Mouse (Mus musculus): Measurements from ENCODE around the gene Jak3. TPM values are rescaled to one million over a fixed set of nuclear protein-coding genes. Genes with fewer than 3 reads are reported as not detected.

Jak3 gene
- total RNA-seq (2021), result 1 to 10 TPM; 3.9 to 4.8 TPM

- peak; percentile 50 to 67 for DNase-seq (ENCODE audit: low spot score in 2 of 2)
- intact Hi-C loops (cut with DNase I), result no loop called here
Observed at GRCm38 (mm10) chr8:71676020-71676741, at the start of gene Jak3. TSS of gene Jak3 (plus strand) at chr8:71676296.

GRCm38 (mm10) chr8:71626753-71627152 lies 49.3 kb upstream of the Jak3 start:
- intact Hi-C loops (cut with DNase I), result no loop called here
- DNase-seq (ENCODE audit: low spot score in 2 of 2), result no peak

- DNase-seq (ENCODE audit: low spot score in 2 of 2), result peak in 1 of 2 experiments; percentile 22
- intact Hi-C loops (cut with DNase I), result no loop called here
Observed at GRCm38 (mm10) chr8:71627265-71628099, 48.6 kb upstream of the Jak3 start.

GRCm38 (mm10) chr8:71628396-71629095 lies 47.5 kb upstream of the Jak3 start:
- intact Hi-C loops (cut with DNase I), result no loop called here

GRCm38 (mm10) chr8:71629096-71629697 lies 46.9 kb upstream of the Jak3 start:
- DNase-seq (ENCODE audit: low spot score in 2 of 2), result peak; percentile 89 to 91
- intact Hi-C loops (cut with DNase I), result no loop called here

More at GRCm38 (mm10) chr8:71628396-71629095, 47.5 kb upstream of the Jak3 start:
- no peak for DNase-seq (ENCODE audit: low spot score in 2 of 2)

- peak in 1 of 2 experiments; percentile 23 for DNase-seq (ENCODE audit: low spot score in 2 of 2)
- intact Hi-C loops (cut with DNase I), result no loop called here
Observed at GRCm38 (mm10) chr8:71629781-71630212, 46.3 kb upstream of the Jak3 start.

GRCm38 (mm10) chr8:71630761-71631160 lies 45.3 kb upstream of the Jak3 start:
- intact Hi-C loops (cut with DNase I), result no loop called here
- DNase-seq (ENCODE audit: low spot score in 2 of 2), result no peak

GRCm38 (mm10) chr8:71631897-71632296 lies 44.2 kb upstream of the Jak3 start:
- intact Hi-C loops (cut with DNase I), result loop anchor here (2.0 kb wide), 1 partner anchor 71 kb away; no protein-coding TSS in a partner anchor
- no peak for DNase-seq (ENCODE audit: low spot score in 2 of 2)

- no peak for DNase-seq (ENCODE audit: low spot score in 2 of 2)
- intact Hi-C loops (cut with DNase I), result loop anchor here (2.0 kb wide), 1 partner anchor 72 kb away; no protein-coding TSS in a partner anchor
Observed at GRCm38 (mm10) chr8:71633164-71633563, 42.9 kb upstream of the Jak3 start.

GRCm38 (mm10) chr8:71633981-71634667 lies 42.0 kb upstream of the Jak3 start:
- DNase-seq (ENCODE audit: low spot score in 2 of 2), result no peak
- intact Hi-C loops (cut with DNase I), result loop anchor here (2.0 kb wide), 1 partner anchor 73 kb away; no protein-coding TSS in a partner anchor

- DNase-seq (ENCODE audit: low spot score in 2 of 2), result no peak
- intact Hi-C loops (cut with DNase I), result no loop called here
Observed at GRCm38 (mm10) chr8:71637149-71638095, 38.7 kb upstream of the Jak3 start.

GRCm38 (mm10) chr8:71638321-71638720 lies 37.8 kb upstream of the Jak3 start:
- DNase-seq (ENCODE audit: low spot score in 2 of 2), result no peak
- intact Hi-C loops (cut with DNase I), result no loop called here

GRCm38 (mm10) chr8:71639318-71639717 lies 36.8 kb upstream of the Jak3 start:
- DNase-seq (ENCODE audit: low spot score in 2 of 2), result no peak
- intact Hi-C loops (cut with DNase I), result no loop called here

GRCm38 (mm10) chr8:71645510-71645909 lies 30.6 kb upstream of the Jak3 start:
- intact Hi-C loops (cut with DNase I), result no loop called here
- no peak for DNase-seq (ENCODE audit: low spot score in 2 of 2)

GRCm38 (mm10) chr8:71654600-71654999 lies 21.5 kb upstream of the Jak3 start:
- no peak for DNase-seq (ENCODE audit: low spot score in 2 of 2)
- intact Hi-C loops (cut with DNase I), result no loop called here

GRCm38 (mm10) chr8:71657816-71658215 lies 18.3 kb upstream of the Jak3 start:
- intact Hi-C loops (cut with DNase I), result no loop called here
- DNase-seq (ENCODE audit: low spot score in 2 of 2), result no peak

GRCm38 (mm10) chr8:71658515-71659049 lies 17.5 kb upstream of the Jak3 start:
- intact Hi-C loops (cut with DNase I), result no loop called here
- no peak for DNase-seq (ENCODE audit: low spot score in 2 of 2)

GRCm38 (mm10) chr8:71659751-71660150 lies 16.3 kb upstream of the Jak3 start:
- DNase-seq (ENCODE audit: low spot score in 2 of 2), result no peak
- intact Hi-C loops (cut with DNase I), result loop anchor here (1.0 kb wide), 1 partner anchor 98 kb away; no protein-coding TSS in a partner anchor

All from left cerebral cortex, postnatal 25 days (tissue).